Mouse (Mus musculus): Measurements from ENCODE around the gene Gm19402.

Gm19402 gene

DNA sequence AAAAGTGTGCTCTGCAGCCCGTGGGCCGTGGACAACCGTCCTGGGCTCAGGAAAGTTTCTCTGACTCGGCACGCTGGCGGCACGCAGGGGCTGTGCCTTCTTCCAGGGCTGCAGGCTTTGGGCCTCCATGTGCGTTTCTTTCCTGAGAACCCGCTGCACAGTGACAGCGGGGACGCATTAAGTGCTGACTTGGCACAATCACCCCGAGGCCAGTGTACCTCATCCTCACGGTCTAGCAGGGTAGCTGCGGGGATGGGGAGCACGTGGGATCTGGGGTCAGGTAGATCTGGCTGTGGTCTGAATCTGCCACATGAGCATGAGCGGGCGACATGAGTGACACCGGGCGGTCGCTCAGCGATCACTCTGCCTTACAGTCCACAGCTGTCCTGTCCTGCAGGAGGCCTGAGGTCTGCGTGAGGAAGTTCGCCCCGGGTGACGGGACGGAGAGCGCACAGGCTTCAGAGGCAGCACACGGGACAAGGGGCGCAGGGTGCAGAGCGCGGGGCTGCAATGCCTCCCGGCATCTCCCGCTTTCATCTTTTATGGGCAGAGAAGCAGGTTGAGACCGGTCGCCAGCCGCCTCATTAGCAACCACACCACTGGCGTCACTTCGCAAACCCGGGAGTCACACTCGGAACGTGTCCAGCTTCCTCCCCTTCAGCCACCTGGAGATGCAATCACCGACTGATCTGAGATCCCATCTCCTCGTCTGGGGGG is 26.4 kb downstream of the Gm19402 start:
- DNase-seq, result no peak

DNA sequence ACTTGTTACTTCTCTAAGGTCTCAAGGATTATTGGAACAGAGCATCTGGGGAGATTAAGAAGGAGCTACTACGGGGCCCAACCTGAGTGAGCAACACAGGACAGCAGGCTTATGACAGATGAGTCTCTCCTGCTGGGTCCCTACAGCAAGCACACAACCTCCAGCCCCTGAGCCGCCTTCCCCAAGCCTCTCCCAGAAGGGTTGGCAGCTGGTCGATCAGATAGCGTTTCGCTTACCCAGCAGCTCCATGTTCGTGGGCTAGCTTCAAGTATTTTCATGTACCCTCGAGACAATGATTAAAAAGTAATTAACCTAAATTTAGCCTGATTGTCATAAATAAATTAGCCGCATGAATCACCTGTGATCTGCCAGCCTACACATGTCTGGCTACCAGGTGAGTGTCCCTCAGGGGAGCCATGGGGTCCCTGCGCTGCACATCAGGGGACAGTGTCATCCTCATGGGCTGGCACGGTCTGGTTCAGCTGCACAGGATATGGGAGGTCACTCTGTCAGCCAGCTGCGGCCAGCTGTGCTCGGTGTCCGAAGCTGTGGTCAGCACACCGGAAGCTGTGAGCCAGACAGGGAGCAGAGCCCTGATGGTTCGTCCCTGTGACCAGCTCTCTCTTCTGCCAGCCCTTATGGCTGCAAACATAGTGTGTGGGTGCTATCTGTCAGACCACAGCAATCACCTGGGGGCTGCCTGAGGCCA is 32.1 kb downstream of the Gm19402 start:
- no peak for DNase-seq

DNA sequence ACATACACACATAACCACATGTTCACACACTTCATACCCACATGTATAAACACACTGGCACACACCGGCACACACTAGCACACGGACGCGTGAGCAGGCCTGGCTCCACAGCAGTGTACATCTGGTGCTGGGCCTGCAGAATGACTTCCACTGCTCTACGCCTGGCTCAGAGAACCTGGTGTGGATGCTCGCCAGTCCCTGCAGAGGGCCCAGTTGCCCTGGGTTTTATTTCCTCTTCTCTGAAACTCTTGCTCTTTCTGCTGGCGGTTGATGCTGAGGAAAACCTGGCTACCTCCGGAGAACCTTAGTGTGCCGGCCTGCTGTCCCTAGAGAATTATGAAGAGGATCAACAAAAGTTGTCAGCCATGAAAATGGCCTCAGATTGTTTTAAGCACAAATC is 38.5 kb downstream of the Gm19402 start:
- peak in 1 of 2 experiments; percentile 33 for DNase-seq

DNA sequence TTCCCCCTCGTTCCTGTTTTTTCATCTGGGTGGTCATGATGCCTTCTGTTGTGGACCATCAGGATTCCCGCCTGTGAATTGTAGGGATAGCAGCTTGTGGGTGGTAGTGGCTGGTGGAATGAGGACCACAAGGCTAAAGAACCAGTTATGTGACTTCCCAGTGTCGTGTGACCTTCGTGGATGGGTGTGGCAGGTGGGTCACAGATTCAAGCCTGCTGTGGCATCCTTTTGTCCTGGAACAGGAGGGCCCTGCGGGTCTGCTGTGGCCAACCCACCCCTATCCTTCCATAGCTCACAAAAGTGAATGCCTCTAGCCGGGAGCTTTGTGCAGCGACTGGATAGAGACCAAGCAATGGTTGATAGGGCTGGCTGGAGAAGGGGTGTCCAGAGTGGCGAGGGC is 42.7 kb downstream of the Gm19402 start:
- DNase-seq, result no peak

DNA sequence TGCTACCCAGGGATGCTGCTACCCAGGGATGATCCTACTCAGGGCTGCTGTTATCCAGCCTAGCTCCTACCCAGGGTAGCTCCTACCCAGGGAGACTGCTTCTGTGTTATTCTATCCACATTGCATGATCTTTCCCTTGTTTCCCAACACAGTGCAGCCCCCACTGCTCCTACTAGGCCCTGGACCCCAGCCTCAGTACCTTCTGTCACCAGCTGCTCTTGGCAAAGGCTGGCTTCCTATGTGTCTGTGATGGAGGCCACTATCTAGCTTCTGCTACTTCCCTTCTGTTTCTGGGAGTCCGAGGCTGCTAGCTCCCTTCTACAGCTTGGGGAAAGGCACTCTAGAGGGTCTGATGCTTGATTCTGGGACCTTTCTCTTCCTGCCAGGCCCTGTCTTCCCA is 43.1 kb downstream of the Gm19402 start:
- DNase-seq, result no peak

DNA sequence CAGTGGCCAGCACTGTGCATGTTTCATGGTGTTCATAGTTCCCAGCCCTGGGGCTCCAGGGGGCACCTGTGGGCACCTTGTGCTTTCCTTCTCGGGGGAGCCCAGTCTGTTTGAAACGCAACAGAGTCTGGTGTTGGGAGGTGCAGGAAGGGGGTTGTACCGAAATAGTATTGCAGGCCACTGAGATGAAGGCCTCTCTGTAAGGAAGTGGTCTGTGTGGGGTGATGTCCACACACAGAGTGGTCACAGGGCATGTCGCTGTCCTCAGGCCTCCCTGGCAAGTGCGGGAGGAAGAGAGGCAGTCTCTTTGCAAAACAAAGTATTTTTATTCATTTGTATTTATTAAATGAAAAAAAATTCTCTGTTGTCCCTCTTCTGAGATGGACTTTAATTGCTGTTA is 45.0 kb downstream of the Gm19402 start:
- no peak for DNase-seq

DNA sequence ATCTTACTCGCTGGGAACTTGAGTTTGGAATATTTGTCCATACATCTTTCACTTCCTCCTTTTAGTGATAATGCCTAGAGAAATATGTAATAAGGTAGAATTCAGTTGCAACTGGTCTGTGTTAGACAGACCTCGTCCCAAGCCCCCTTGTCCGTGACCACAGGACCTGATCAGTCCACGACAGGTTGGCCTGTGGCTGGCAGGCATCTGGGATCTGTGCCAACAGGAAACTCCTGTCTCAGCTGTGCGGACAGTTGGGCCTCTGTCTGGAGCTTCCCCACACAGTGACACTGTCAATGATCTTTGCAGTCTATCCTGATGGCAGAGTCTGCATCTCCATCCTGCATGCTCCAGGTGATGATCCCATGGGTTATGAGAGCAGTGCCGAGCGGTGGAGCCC is 47.4 kb downstream of the Gm19402 start:
- DNase-seq, result no peak
